Mouse (Mus musculus) C2C12 (cell line): ENCODE data around the gene Tec. TPM values are rescaled to one million over a fixed set of nuclear protein-coding genes. Genes with fewer than 3 reads are reported as not detected.

Source experiments
- H3K27me3 ChIP-seq: one replicate; pipeline ENCODE4 v1.6.1; 2011; ENCODE audit not compliant: control insufficient read depth, insufficient read depth, insufficient read length
- H3K36me3 ChIP-seq: one replicate; pipeline ENCODE4 v1.6.1; 2011; ENCODE audit not compliant: control insufficient read depth, insufficient read depth
- H3K4me3 ChIP-seq: one replicate; pipeline ENCODE4 v1.5.1; 2011; ENCODE audit warnings: mild to moderate bottlenecking, control low read depth; ENCODE audit not compliant: poor library complexity, insufficient read depth, severe bottlenecking
- H3K79me2 ChIP-seq: one replicate; pipeline ENCODE4 v1.6.1; 2011; ENCODE audit not compliant: control insufficient read depth, insufficient read depth
- H3K79me3 ChIP-seq: one replicate; pipeline ENCODE4 v1.6.1; 2011; ENCODE audit warnings: low read depth, control low read depth
- H3ac ChIP-seq: one replicate; pipeline ENCODE3; 2011; ENCODE audit warnings: low read depth; ENCODE audit not compliant: control insufficient read depth, insufficient read length
- CEBPB ChIP-seq: IDR thresholded peaks from one replicate; pipeline ENCODE4 v1.6.1; 2011; ENCODE audit warnings: low read depth, mild to moderate bottlenecking, control low read depth, moderate library complexity
- CTCF ChIP-seq: IDR thresholded peaks from one replicate; pipeline ENCODE4 v1.5.1; 2011; ENCODE audit not compliant: control insufficient read depth, insufficient read depth, insufficient read length
- FOSL1 ChIP-seq: IDR thresholded peaks from one replicate; pipeline ENCODE4 v1.8.0; 2011; ENCODE audit warnings: mild to moderate bottlenecking, low read length; ENCODE audit not compliant: poor library complexity, insufficient read depth, severe bottlenecking
- MAX ChIP-seq: IDR thresholded peaks from one replicate; pipeline ENCODE4 v1.6.1; 2011; ENCODE audit warnings: mild to moderate bottlenecking, control low read depth
- MYOD1 ChIP-seq: IDR thresholded peaks from one replicate; pipeline ENCODE4 v1.6.1; 2011; ENCODE audit warnings: low read depth; ENCODE audit not compliant: control insufficient read depth, insufficient read length
- MYOG ChIP-seq: IDR thresholded peaks from one replicate; pipeline ENCODE4 v1.6.1; 2011; ENCODE audit not compliant: control insufficient read depth, insufficient read length; ENCODE audit errors: extremely low read depth
- USF1 ChIP-seq: IDR thresholded peaks from one replicate; pipeline ENCODE4 v1.6.1; 2011; ENCODE audit warnings: low read depth, mild to moderate bottlenecking, control low read depth, moderate library complexity
- long read RNA-seq, 2 experiments: library from polyadenylated mRNA; unstranded; transcript quantifications; one replicate each; pipeline ENCODE4 v2.0.0; 2019 to 2020
- polyA plus RNA-seq: library from polyadenylated mRNA; unstranded; fragments of >200 nt; fragmentation: generic; extraction: Trizol; gene quantifications from one replicate; pipeline ENCODE4 v1.2.1, GENCODE M21; 2012; ENCODE audit warnings: missing spikeins

Gene Tec
- 0.88 TPM for polyA plus RNA-seq
- long read RNA-seq, experiment 1, partial matches to known transcripts, result 0 of 3 reads
- long read RNA-seq, experiment 1, other reads (novel, unspliced or antisense), result 0 of 3 reads
- long read RNA-seq, experiment 2, transcript Tec-201 (19 exons, 2,659 nt), result major isoform, 6 of 15 reads
- long read RNA-seq, experiment 2, partial matches to known transcripts, result 0 of 15 reads
- long read RNA-seq, experiment 2, other reads (novel, unspliced or antisense), result 6 of 15 reads

DNA sequence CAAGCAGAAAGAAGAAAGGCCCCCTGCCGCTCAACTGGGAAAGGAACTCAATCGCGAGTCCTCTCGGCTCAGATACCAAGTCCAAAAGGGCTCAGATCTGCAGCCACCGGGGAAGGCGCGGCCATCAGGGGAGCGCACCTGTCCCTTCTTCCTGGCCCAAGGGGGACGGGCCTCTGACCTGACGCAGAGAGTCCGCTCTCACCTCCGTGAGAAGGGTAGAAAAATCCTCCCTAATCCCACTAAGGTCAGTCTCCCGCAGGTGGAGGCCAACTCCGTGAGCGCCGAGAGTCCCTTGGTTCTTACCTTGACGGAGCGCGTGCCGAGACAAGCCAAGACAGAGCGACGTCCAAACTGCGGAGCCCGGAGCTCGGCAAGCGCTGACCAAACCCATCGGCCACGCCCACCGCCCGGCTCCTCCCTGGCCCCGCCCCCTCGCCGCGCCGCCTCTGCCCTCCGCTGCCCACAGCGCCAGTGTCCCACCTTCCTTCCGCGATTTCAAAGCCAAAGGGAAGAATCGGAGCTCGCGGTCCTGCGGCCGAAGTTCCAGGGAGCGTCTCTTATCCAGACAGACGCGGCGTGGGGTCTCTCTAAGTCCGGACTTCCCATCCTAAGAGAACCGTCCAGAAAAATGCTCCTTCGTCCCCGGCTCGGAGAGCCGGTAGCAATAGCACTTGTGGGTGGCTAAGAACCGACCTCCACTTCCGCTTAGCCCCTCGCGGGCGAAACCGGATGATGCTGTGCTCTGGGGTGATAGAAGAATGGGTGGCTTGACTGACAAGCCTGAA lies at the start of gene Tec:
Gene Tec (minus strand): TSS at position 393 of the 785 bp plus-strand sequence.
- Histone ChIP-seq H3K79me2 (no peaks in the 10 kb centered on the region), H3K36me3 (no peaks in the 10 kb centered on the region), H3K79me3 (no peaks in the 10 kb centered on the region), H3ac (peak within 1 kb of the TSS; percentile 45), H3K4me3 (peak within 1 kb of the TSS; percentile 34), H3K27me3 (no peaks in the 10 kb centered on the region)
- TF ChIP-seq CEBPB, result no peak
- TF ChIP-seq CTCF, result no peak
- no peak for TF ChIP-seq MAX
- TF ChIP-seq MYOG, result no peak
- no peak for TF ChIP-seq MYOD1
- no peak for TF ChIP-seq FOSL1
- no peak for TF ChIP-seq USF1

DNA sequence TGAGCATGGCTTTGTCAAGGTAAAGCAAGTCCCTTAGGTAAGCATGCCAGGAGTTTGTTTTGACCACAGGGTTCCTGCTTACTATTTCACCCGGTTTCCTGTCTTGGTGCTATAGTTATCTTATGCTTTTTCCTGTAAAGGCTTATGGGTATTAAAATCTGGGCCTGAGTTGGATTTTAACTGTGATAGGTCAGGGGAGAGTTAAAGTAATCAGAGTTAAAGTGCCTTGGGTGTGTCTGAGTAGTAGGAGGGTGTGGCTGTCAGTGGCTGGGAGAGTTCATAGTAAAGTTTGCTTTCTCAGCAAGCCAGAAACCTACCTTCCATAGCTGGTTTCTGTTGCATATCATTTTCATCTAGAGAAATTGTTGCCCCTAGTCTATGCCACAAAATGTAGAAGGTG lies 48.6 kb upstream of the Tec start:
- Histone ChIP-seq H3K36me3 (no peaks in the 10 kb centered on the region), H3K79me3 (peaks cover 66% of the 10 kb centered on the region), H3K4me3 (no peak overlapping the region), H3K27me3 (no peaks in the 10 kb centered on the region), H3K79me2 (peaks cover 76% of the 10 kb centered on the region), H3ac (no peak overlapping the region)
- TF ChIP-seq CEBPB (no peak), FOSL1 (no peak), MYOG (no peak), MAX (no peak), CTCF (no peak), USF1 (no peak), MYOD1 (no peak)

- Histone ChIP-seq H3K36me3 (no peaks in the 10 kb centered on the region), H3K79me2 (peaks cover 68% of the 10 kb centered on the region), H3K79me3 (peaks cover 60% of the 10 kb centered on the region), H3K4me3 (no peak overlapping the region), H3ac (peak overlapping the region; percentile 27), H3K27me3 (no peaks in the 10 kb centered on the region)
- TF ChIP-seq USF1 (no peak), MYOD1 (no peak), CTCF (no peak), FOSL1 (no peak), MAX (no peak), MYOG (no peak), CEBPB (no peak)
These were observed 47.8 kb upstream of the Tec start for GRCm38 (mm10) chr5:72916048-72916447.

DNA sequence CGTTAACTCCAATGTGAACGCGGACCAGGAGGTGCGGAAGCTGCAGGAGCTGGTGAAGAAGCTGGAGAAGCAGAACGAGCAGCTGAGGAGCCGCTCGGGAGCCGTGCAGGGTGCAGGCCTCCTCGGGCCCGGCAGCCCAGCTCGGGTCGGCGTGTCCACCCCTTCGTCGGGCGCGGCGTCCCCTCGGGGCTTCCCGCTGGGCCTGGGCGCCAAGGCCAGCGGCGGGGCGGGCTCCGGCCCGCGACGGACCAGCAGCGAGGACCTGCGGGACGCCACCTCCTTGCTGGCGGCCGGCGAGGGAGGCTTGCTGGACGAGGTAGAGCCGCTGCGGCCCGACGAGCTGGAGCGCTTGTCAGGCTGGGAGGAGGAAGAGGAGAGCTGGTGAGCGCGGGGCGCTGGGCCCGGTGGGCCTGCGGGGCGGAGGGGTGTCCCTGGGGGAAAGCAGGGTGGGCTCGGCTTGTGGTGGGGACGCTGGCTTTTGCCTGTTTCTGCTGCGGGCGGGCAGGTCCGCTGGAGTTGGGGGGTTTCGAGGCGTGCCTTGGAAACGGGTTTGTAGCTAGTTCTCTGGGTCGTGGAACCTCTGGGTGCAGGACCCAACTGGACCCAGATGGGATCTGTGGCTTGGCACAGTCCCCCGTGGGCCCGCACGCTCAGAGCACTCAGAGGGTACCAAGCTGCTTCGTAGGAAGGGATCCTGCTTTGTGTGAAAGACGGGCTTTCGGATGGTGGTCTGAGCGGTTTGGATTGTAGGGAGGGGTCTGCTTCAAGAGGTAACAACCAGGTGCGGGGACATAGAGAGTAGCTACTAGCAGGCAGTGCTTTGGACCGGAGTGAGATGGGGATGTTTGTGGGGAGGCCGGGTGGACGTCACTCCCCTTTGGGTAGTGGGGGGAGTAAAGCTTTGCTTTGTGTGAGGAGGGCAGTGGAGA lies 46.6 kb upstream of the Tec start:
- Histone ChIP-seq H3ac (peak overlapping the region; percentile 78), H3K36me3 (no peaks in the 10 kb centered on the region), H3K27me3 (no peaks in the 10 kb centered on the region), H3K4me3 (peak overlapping the region; percentile 83), H3K79me2 (peaks cover 56% of the 10 kb centered on the region), H3K79me3 (peaks cover 50% of the 10 kb centered on the region)
- no peak for TF ChIP-seq MYOG
- no peak for TF ChIP-seq MAX
- TF ChIP-seq CTCF, result no peak
- no peak for TF ChIP-seq MYOD1
- TF ChIP-seq CEBPB, result no peak
- no peak for TF ChIP-seq FOSL1
- no peak for TF ChIP-seq USF1

DNA sequence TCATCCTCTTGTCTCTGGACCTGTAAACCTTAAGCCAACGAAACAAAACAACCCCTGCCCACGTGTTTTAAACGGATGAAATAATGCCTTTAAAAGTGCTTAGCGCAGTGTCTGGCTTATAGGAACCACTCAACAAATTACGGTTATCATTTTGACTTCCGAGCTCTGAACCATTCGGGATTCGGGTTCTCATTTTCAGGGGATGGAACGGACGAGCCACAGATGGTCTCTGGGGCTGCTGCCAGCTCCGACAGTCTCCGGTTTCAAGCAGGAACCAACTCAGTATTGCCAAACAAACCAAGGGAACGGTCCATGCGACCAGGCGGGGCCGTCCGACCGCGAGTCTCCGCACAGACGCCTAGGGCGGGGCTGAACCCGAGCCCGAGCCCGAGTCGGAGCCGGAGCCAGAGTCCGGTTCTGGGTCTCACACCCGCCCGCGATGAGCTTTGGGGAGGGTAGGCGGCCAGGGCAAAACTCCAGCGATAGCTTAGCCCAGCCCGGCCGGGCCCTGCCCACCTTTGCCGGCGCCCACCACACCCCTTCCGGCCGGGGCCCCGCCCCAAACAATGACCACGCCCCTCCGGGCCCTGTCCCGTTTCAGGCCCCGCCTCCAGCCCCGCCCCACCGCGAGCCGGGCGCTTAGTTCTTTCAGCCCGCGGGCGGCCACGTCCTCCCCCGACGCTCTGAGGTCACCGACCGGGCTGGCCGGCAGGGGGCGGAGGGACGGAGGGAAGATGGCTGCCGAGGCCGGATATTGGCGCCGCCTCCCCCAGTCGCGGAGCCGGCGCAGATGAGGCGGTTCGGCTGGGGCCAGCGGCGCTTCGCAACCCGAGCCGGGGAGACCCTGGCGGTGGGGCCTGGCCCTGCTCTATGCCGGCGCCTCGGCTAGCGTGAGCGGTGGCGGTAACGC lies 45.6 kb upstream of the Tec start, which contains the start of gene Slain2:
Gene Slain2 (plus strand): TSS at position 657 of the 910 bp plus-strand sequence.
- Histone ChIP-seq H3ac (peak within 1 kb of the TSS; percentile 78), H3K79me2 (peaks cover 46% of the 10 kb centered on the region), H3K79me3 (peaks cover 40% of the 10 kb centered on the region), H3K36me3 (no peaks in the 10 kb centered on the region), H3K4me3 (peak within 1 kb of the TSS; percentile 83), H3K27me3 (no peaks in the 10 kb centered on the region)
- peak; percentile 58 for TF ChIP-seq CEBPB
- peak; percentile 10 for TF ChIP-seq MAX
- TF ChIP-seq MYOG, result no peak
- TF ChIP-seq MYOD1, result no peak
